In genomic region chr3:31213802-31214201, GRCm38 (mm10) we compare ENCODE assay signal across 12 mouse cellular contexts.
DNase-seq lines count a peak whose midpoint lies in the region; ATAC-seq lines count a peak whose summit lies in the region.
"Had no signal": no experiment of that assay in that cellular context is flagged by ENCODE, and none has a peak within 500 bp of the region (broad histone marks: within the 10 kb centered on the region; RNA-seq: fewer than 3 reads in every experiment).

No protein-coding gene starts in this region.

- peak; percentile 64; the same call in 1 of the 2 replicates for ATAC-seq in forebrain, embryonic 14.5 days
- peak; percentile 50 for ATAC-seq in midbrain, embryonic 11.5 days (ENCODE audit: low FRiP score)
- ATAC-seq in heart, embryonic 12.5 days (ENCODE audit: insufficient number of reproducible peaks, low FRiP score), result no peak
- ATAC-seq in liver, embryonic 12.5 days, result no peak
- ATAC-seq in intestine, embryonic 16.5 days, result no peak
- ATAC-seq: lung, postnatal 0 days had no signal

- DNase-seq in Muller cell, postnatal 12 days (ENCODE audit: inconsistent ontology term), result peak; percentile 44
- peak; percentile 83 for DNase-seq in cerebellum, adult 11-12 months
- peak; percentile 54 for DNase-seq in forebrain, embryonic 14.5 days (ENCODE audit: low spot score)
- DNase-seq in midbrain, embryonic 11.5 days (ENCODE audit: low spot score, missing footprints), result no peak
- DNase-seq in left cerebral cortex, postnatal 14 days (ENCODE audit: low spot score in 2 of 2), result no peak
- DNase-seq: right cerebral cortex, postnatal 14 days; thymus, adult 2 months had no signal

- H3K4me3 ChIP-seq in forebrain, embryonic 14.5 days (ENCODE audit: low read depth, low read length), result no peak overlapping the region
- H3K4me3 ChIP-seq in midbrain, embryonic 11.5 days (ENCODE audit: low read depth, low read length), result no peak overlapping the region
- H3K4me3 ChIP-seq in heart, embryonic 12.5 days, result no peak overlapping the region
- H3K4me3 ChIP-seq in liver, embryonic 12.5 days, result no peak overlapping the region
- no peak overlapping the region for H3K4me3 ChIP-seq in intestine, embryonic 16.5 days (ENCODE audit: low read length)

- no peaks in the 10 kb centered on the region for H3K9me3 ChIP-seq in forebrain, embryonic 14.5 days (replicated peaks; ENCODE audit: control insufficient read depth, low read length)
- H3K9me3 ChIP-seq in midbrain, embryonic 11.5 days (ENCODE audit: control insufficient read depth, low read length), result no peaks in the 10 kb centered on the region
- H3K9me3 ChIP-seq in heart, embryonic 12.5 days (replicated peaks), result no peaks in the 10 kb centered on the region
- no peaks in the 10 kb centered on the region for H3K9me3 ChIP-seq in liver, embryonic 12.5 days (replicated peaks)
- no peaks in the 10 kb centered on the region for H3K9me3 ChIP-seq in intestine, embryonic 16.5 days (ENCODE audit: control insufficient read depth, low read length)
- H3K9me3 ChIP-seq: G1E had no signal

- no peaks in the 10 kb centered on the region for H3K36me3 ChIP-seq in forebrain, embryonic 14.5 days (ENCODE audit: control insufficient read depth, insufficient read depth, low read length)
- H3K36me3 ChIP-seq in midbrain, embryonic 11.5 days (ENCODE audit: control insufficient read depth, insufficient read depth, low read length), result no peaks in the 10 kb centered on the region
- no peaks in the 10 kb centered on the region for H3K36me3 ChIP-seq in heart, embryonic 12.5 days
- no peaks in the 10 kb centered on the region for H3K36me3 ChIP-seq in liver, embryonic 12.5 days
- no peaks in the 10 kb centered on the region for H3K36me3 ChIP-seq in intestine, embryonic 16.5 days (ENCODE audit: control insufficient read depth, insufficient read depth, low read length)
- H3K36me3 ChIP-seq: G1E had no signal

- H3K4me1 ChIP-seq in forebrain, embryonic 14.5 days (ENCODE audit: control insufficient read depth, insufficient read depth, low read length), result peaks cover 7% of the 10 kb centered on the region; the same call in 1 of the 2 replicates
- peaks cover 4% of the 10 kb centered on the region; the same call in 1 of the 2 replicates for H3K4me1 ChIP-seq in midbrain, embryonic 11.5 days (ENCODE audit: control insufficient read depth, insufficient read depth, low read length)
- no peaks in the 10 kb centered on the region for H3K4me1 ChIP-seq in heart, embryonic 12.5 days (replicated peaks)
- no peaks in the 10 kb centered on the region for H3K4me1 ChIP-seq in liver, embryonic 12.5 days
- peaks cover 8% of the 10 kb centered on the region for H3K4me1 ChIP-seq in intestine, embryonic 16.5 days (ENCODE audit: control insufficient read depth, insufficient read depth, low read length)

- WGBS in forebrain, embryonic 14.5 days, result 15% methylated on average over 3 of the region's 3 CpGs
- WGBS in midbrain, embryonic 11.5 days, result 25% methylated on average over 3 of the region's 3 CpGs
- 39% methylated on average over 3 of the region's 3 CpGs for WGBS in heart, embryonic 12.5 days
- WGBS in liver, embryonic 12.5 days (ENCODE audit: insufficient replicate concordance), result 45% methylated on average over 3 of the region's 3 CpGs
- WGBS in intestine, embryonic 16.5 days, result 40% methylated on average over 3 of the region's 3 CpGs

- intact Hi-C loops in left cerebral cortex, postnatal 14 days (cut with DNase I), result no loop called here

- no peak overlapping the region for H3K4me2 ChIP-seq in forebrain, embryonic 14.5 days (ENCODE audit: low read length)
- H3K4me2 ChIP-seq in midbrain, embryonic 11.5 days, result no peak overlapping the region
- no peak overlapping the region for H3K4me2 ChIP-seq in heart, embryonic 12.5 days
- H3K4me2 ChIP-seq in liver, embryonic 12.5 days, result no peak overlapping the region
- H3K4me2 ChIP-seq in intestine, embryonic 16.5 days (ENCODE audit: low read depth, low read length), result no peak overlapping the region

- H3K9ac ChIP-seq in forebrain, embryonic 14.5 days (ENCODE audit: low read length), result 0 out of 2 replicates have a peak overlapping the region, but pooled peaks have one; percentile 8
- H3K9ac ChIP-seq in midbrain, embryonic 11.5 days (ENCODE audit: low read length), result no peak overlapping the region
- H3K9ac ChIP-seq in heart, embryonic 12.5 days, result no peak overlapping the region
- no peak overlapping the region for H3K9ac ChIP-seq in liver, embryonic 12.5 days
- no peak overlapping the region for H3K9ac ChIP-seq in intestine, embryonic 16.5 days (ENCODE audit: low read depth, low read length)

- peak overlapping the region; percentile 50; the same call in 1 of the 2 replicates for H3K27ac ChIP-seq in forebrain, embryonic 14.5 days (ENCODE audit: low read depth, low read length)
- H3K27ac ChIP-seq in midbrain, embryonic 11.5 days (ENCODE audit: low read depth, low read length), result peak overlapping the region; percentile 5; the same call in 1 of the 2 replicates
- H3K27ac ChIP-seq in heart, embryonic 12.5 days (ENCODE audit: poor library complexity, severe bottlenecking), result no peak overlapping the region
- no peak overlapping the region for H3K27ac ChIP-seq in liver, embryonic 12.5 days
- H3K27ac ChIP-seq in intestine, embryonic 16.5 days (ENCODE audit: low read length), result no peak overlapping the region

- no peaks in the 10 kb centered on the region for H3K27me3 ChIP-seq in forebrain, embryonic 14.5 days (replicated peaks; ENCODE audit: control insufficient read depth, insufficient read depth, low read length)
- no peaks in the 10 kb centered on the region for H3K27me3 ChIP-seq in midbrain, embryonic 11.5 days (ENCODE audit: control insufficient read depth, insufficient read depth, low read length)
- H3K27me3 ChIP-seq in heart, embryonic 12.5 days (replicated peaks), result peaks cover 45% of the 10 kb centered on the region
- H3K27me3 ChIP-seq in liver, embryonic 12.5 days (replicated peaks), result no peaks in the 10 kb centered on the region
- H3K27me3 ChIP-seq in intestine, embryonic 16.5 days (replicated peaks; ENCODE audit: control insufficient read depth, insufficient read depth, low read length), result no peaks in the 10 kb centered on the region

Comparison
In these comparisons a context has a peak if more than half of its experiments do, and no peak if none do; other contexts are left out.
1. DNase-seq: peak in Muller cell, postnatal 12 days (single experiment), cerebellum, adult 11-12 months (single experiment) and forebrain, embryonic 14.5 days (single experiment); none in midbrain, embryonic 11.5 days (single experiment) and left cerebral cortex, postnatal 14 days (0 of 2).
2. ATAC-seq: peak in forebrain, embryonic 14.5 days (single experiment) and midbrain, embryonic 11.5 days (single experiment); none in heart, embryonic 12.5 days (single experiment), liver, embryonic 12.5 days (single experiment) and intestine, embryonic 16.5 days (single experiment).
3. H3K27ac ChIP-seq: peak in forebrain, embryonic 14.5 days (single experiment) and midbrain, embryonic 11.5 days (single experiment); none in heart, embryonic 12.5 days (single experiment), liver, embryonic 12.5 days (single experiment) and intestine, embryonic 16.5 days (single experiment).